Mouse (Mus musculus): ENCODE data around the gene Rbm4. TPM values are rescaled to one million over a fixed set of nuclear protein-coding genes. Genes with fewer than 3 reads are reported as not detected.
A peak's percentile ranks its signal among the peaks of the same experiment; 100 is the strongest.

The Rbm4 gene
- 45.5 and 50.8 TPM in 2 replicates for polyA plus RNA-seq (2015; fragmentation: Nextera tagmentation; extraction: Ambion mirVana)

- peaks cover 49% of the 10 kb centered on the region for H3K4me1 ChIP-seq
- peak within 1 kb of the TSS; percentile 77 for H3K4me2 ChIP-seq
- no peaks in the 10 kb centered on the region for H3K27me3 ChIP-seq (replicated peaks)
- 0% methylated on average over 31 of the region's 31 CpGs for WGBS
- ATAC-seq (ENCODE audit: extremely low read depth, insufficient number of reproducible peaks, low FRiP score, low TSS enrichment) = peak; percentile 97
- H3K27ac ChIP-seq (replicated peaks) = peak within 1 kb of the TSS; percentile 87
- no peaks in the 10 kb centered on the region for H3K9me3 ChIP-seq
- peak within 1 kb of the TSS; percentile 90 for H3K4me3 ChIP-seq
- peak within 1 kb of the TSS; percentile 92 for H3K9ac ChIP-seq
- H3K36me3 ChIP-seq = peaks cover 59% of the 10 kb centered on the region
These were observed at the start of gene Rbm4 for GRCm38 (mm10) chr19:4793831-4794422. Rbm4 (minus strand) TSS chr19:4793901.

- Histone ChIP-seq H3K27ac (replicated peaks) (no peak overlapping the region), H3K36me3 (no peaks in the 10 kb centered on the region), H3K4me3 (no peak overlapping the region), H3K4me2 (no peak overlapping the region), H3K9me3 (no peaks in the 10 kb centered on the region), H3K9ac (no peak overlapping the region), H3K4me1 (peaks cover 17% of the 10 kb centered on the region), H3K27me3 (replicated peaks) (peaks cover 51% of the 10 kb centered on the region)
- 54% methylated on average over 2 of the region's 2 CpGs for WGBS
- no peak for ATAC-seq (ENCODE audit: extremely low read depth, insufficient number of reproducible peaks, low FRiP score, low TSS enrichment)
These were observed 48.9 kb upstream of the Rbm4 start for GRCm38 (mm10) chr19:4842611-4843010.

GRCm38 (mm10) chr19:4840848-4841247 is 47.1 kb upstream of the Rbm4 start:
- H3K4me1 ChIP-seq = peaks cover 17% of the 10 kb centered on the region
- H3K27me3 ChIP-seq (replicated peaks) = peaks cover 48% of the 10 kb centered on the region
- no peak overlapping the region for H3K9ac ChIP-seq
- no peak overlapping the region for H3K4me3 ChIP-seq
- H3K36me3 ChIP-seq = no peaks in the 10 kb centered on the region
- H3K9me3 ChIP-seq = no peaks in the 10 kb centered on the region
- WGBS = 71% methylated on average over 9 of the region's 9 CpGs
- H3K27ac ChIP-seq (replicated peaks) = no peak overlapping the region
- no peak for ATAC-seq (ENCODE audit: extremely low read depth, insufficient number of reproducible peaks, low FRiP score, low TSS enrichment)
- no peak overlapping the region for H3K4me2 ChIP-seq

GRCm38 (mm10) chr19:4839149-4839548 is 45.4 kb upstream of the Rbm4 start, which contains the start of the genes Ccs and Ccdc87:
Ccs (minus strand) TSS chr19:4839332.
Ccdc87 (plus strand) TSS chr19:4839366.
- Histone ChIP-seq H3K27me3 (replicated peaks) (peaks cover 41% of the 10 kb centered on the region), H3K4me1 (peaks cover 17% of the 10 kb centered on the region), H3K27ac (replicated peaks) (peak within 1 kb of the TSS; percentile 43; the same call in 1 of the 2 replicates), H3K9me3 (no peaks in the 10 kb centered on the region), H3K36me3 (0 out of 2 replicates have a peak, but pooled peaks cover 3% of the 10 kb centered on the region), H3K9ac (peak within 1 kb of the TSS; percentile 90), H3K4me3 (peak within 1 kb of the TSS; percentile 72), H3K4me2 (peak within 1 kb of the TSS; percentile 89)
- under 1% methylated on average over 25 of the region's 25 CpGs for WGBS
- peak; percentile 95 for ATAC-seq (ENCODE audit: extremely low read depth, insufficient number of reproducible peaks, low FRiP score, low TSS enrichment)

GRCm38 (mm10) chr19:4838526-4839140 is 44.9 kb upstream of the Rbm4 start:
- Histone ChIP-seq H3K36me3 (0 out of 2 replicates have a peak, but pooled peaks cover 3% of the 10 kb centered on the region), H3K4me3 (peak overlapping the region; percentile 72), H3K4me1 (peaks cover 17% of the 10 kb centered on the region), H3K4me2 (peak overlapping the region; percentile 89), H3K27me3 (replicated peaks) (peaks cover 41% of the 10 kb centered on the region), H3K9ac (peak overlapping the region; percentile 90), H3K27ac (replicated peaks) (peak overlapping the region; percentile 43; the same call in 1 of the 2 replicates), H3K9me3 (no peaks in the 10 kb centered on the region)
- 25% methylated on average over 10 of the region's 10 CpGs for WGBS
- ATAC-seq (ENCODE audit: extremely low read depth, insufficient number of reproducible peaks, low FRiP score, low TSS enrichment) = no peak

DNA sequence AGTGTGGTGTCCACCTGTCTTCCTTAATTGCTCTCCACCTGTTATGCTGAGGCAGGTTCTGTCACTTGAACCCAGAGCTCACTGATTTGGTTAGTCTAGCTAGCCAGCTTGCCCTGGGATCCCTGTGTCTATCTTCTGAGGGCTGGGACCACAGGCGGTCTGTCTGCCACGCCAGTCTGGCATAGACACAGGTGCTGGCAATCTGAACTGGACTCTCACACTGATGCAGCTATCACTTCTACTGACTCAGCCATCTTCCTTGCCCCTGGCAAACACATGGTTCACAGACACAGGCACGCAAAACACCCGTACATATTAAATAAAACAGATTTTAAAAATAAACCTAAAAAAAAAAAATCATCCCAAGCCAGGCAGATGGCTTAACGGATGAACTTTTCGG is 43.3 kb upstream of the Rbm4 start:
- ATAC-seq (ENCODE audit: extremely low read depth, insufficient number of reproducible peaks, low FRiP score, low TSS enrichment) = no peak
- WGBS = 89% methylated on average over 6 of the region's 6 CpGs
- Histone ChIP-seq H3K27me3 (replicated peaks) (peaks cover 26% of the 10 kb centered on the region), H3K9me3 (no peaks in the 10 kb centered on the region), H3K4me2 (no peak overlapping the region), H3K9ac (no peak overlapping the region), H3K4me1 (peaks cover 17% of the 10 kb centered on the region), H3K27ac (replicated peaks) (no peak overlapping the region), H3K4me3 (no peak overlapping the region), H3K36me3 (peaks cover 15% of the 10 kb centered on the region)

DNA sequence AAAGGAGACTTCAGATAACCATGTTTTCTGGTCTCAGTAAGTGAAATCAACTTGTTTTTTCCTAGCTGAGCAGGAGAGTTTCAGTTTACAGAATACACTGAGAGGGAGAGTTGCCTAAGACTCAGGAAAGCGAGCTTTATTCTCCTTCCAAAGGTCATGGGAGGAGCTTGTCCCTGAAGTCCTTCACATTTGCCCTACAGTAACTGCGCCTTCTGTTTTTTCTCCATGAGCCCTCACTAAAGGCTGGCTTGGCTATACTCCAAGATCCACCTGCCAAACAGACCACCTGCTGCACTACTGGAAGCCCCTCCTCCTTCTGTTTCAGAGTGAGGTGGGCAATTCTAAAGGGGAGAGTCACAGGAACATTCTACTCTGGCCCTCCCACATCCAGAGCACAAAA is 42.4 kb upstream of the Rbm4 start:
- Histone ChIP-seq H3K9ac (no peak overlapping the region), H3K4me1 (peaks cover 17% of the 10 kb centered on the region), H3K36me3 (peaks cover 23% of the 10 kb centered on the region), H3K4me3 (no peak overlapping the region), H3K27me3 (replicated peaks) (peaks cover 17% of the 10 kb centered on the region), H3K27ac (replicated peaks) (no peak overlapping the region), H3K4me2 (no peak overlapping the region), H3K9me3 (no peaks in the 10 kb centered on the region)
- ATAC-seq (ENCODE audit: extremely low read depth, insufficient number of reproducible peaks, low FRiP score, low TSS enrichment) = no peak
- WGBS = 87% methylated on average over 2 of the region's 2 CpGs

- Histone ChIP-seq H3K4me2 (no peak overlapping the region), H3K27me3 (replicated peaks) (no peaks in the 10 kb centered on the region), H3K27ac (replicated peaks) (no peak overlapping the region), H3K4me1 (peaks cover 11% of the 10 kb centered on the region), H3K9ac (no peak overlapping the region), H3K9me3 (no peaks in the 10 kb centered on the region), H3K36me3 (peaks cover 36% of the 10 kb centered on the region), H3K4me3 (no peak overlapping the region)
- 78% methylated on average over 8 of the region's 8 CpGs for WGBS
- ATAC-seq (ENCODE audit: extremely low read depth, insufficient number of reproducible peaks, low FRiP score, low TSS enrichment) = no peak
These were observed 40.3 kb upstream of the Rbm4 start for GRCm38 (mm10) chr19:4833977-4834376.

- no peak overlapping the region for H3K27ac ChIP-seq (replicated peaks)
- H3K9me3 ChIP-seq = no peaks in the 10 kb centered on the region
- WGBS = 58% methylated on average over 7 of the region's 7 CpGs
- H3K4me3 ChIP-seq = no peak overlapping the region
- no peaks in the 10 kb centered on the region for H3K27me3 ChIP-seq (replicated peaks)
- no peak overlapping the region for H3K4me2 ChIP-seq
- no peak for ATAC-seq (ENCODE audit: extremely low read depth, insufficient number of reproducible peaks, low FRiP score, low TSS enrichment)
- H3K36me3 ChIP-seq = peaks cover 69% of the 10 kb centered on the region
- H3K4me1 ChIP-seq = no peaks in the 10 kb centered on the region
- no peak overlapping the region for H3K9ac ChIP-seq
These were observed 35.5 kb upstream of the Rbm4 start for GRCm38 (mm10) chr19:4829156-4829555.

DNA sequence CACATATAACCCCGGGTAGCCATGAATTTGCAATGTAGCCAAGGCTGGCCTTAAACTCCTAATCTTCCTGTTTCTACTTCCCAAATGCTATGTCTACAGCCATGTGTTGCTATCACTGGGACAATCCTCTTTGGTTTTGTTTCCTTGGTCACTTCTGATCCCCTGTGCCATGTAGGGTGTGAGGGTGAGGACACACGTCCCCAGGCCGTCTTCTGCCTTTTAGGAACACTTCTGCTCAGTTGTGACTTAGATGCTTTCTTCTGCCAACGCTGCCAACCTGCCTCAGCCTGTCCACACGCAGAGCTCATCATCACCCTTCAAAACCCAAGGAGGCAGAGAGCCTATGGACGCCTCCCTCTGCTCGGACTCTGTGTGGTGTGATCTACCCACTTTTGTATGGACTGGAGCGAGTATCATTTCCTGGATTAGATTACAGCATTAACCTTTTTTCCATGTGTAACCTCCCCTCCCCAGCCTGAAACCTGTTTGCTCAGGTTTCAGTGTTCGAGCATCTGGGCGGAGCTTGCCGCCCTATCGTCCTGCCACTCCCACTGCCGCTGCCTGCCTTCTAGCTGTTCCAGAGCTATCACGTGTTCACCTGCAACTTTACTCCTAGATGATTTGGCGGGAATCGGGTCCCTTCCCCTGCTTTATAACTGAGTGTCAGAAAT is 34.9 kb upstream of the Rbm4 start:
- 52% methylated on average over 16 of the region's 16 CpGs for WGBS
- H3K27ac ChIP-seq (replicated peaks) = no peak overlapping the region
- no peaks in the 10 kb centered on the region for H3K4me1 ChIP-seq
- no peak overlapping the region for H3K9ac ChIP-seq
- ATAC-seq (ENCODE audit: extremely low read depth, insufficient number of reproducible peaks, low FRiP score, low TSS enrichment) = no peak
- H3K4me3 ChIP-seq = no peak overlapping the region
- H3K36me3 ChIP-seq = peaks cover 71% of the 10 kb centered on the region
- no peaks in the 10 kb centered on the region for H3K9me3 ChIP-seq
- H3K27me3 ChIP-seq (replicated peaks) = no peaks in the 10 kb centered on the region
- no peak overlapping the region for H3K4me2 ChIP-seq

DNA sequence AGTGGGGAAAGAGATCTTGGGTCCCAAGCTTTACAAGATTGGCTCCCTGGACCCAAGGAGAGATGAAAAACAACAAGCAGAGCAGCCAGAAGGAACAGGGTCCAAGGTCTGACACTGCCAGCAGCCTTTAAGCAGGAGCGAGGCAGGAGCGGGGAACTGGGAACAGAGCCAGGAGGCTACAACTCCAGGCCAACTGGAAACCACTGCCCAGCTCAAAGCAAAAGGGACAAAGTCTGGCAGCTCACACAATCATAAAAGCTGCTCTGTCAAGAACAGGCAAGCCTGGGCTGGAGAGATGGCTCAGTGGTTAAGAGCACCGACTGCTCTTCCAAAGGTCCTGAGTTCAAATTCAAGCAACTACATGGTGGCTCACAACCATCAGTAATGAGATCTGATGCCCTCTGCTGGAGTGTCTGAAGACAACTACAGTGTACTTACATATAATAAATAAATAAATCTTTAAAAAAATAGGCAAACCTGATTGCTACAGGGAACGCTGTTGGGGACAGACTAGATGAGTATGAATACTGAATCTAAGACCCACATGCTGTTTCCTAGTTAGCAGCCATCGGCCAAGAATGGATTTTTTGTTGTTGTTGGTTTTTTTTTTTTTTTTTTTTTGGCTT is 27.1 kb upstream of the Rbm4 start:
- H3K4me1 ChIP-seq = 0 out of 2 replicates have a peak, but pooled peaks cover 5% of the 10 kb centered on the region
- H3K4me2 ChIP-seq = no peak overlapping the region
- peaks cover 18% of the 10 kb centered on the region for H3K36me3 ChIP-seq
- no peak overlapping the region for H3K27ac ChIP-seq (replicated peaks)
- no peak overlapping the region for H3K4me3 ChIP-seq
- no peak overlapping the region for H3K9ac ChIP-seq
- H3K9me3 ChIP-seq = no peaks in the 10 kb centered on the region
- 60% methylated on average over 5 of the region's 5 CpGs for WGBS
- H3K27me3 ChIP-seq (replicated peaks) = no peaks in the 10 kb centered on the region
- ATAC-seq (ENCODE audit: extremely low read depth, insufficient number of reproducible peaks, low FRiP score, low TSS enrichment) = no peak

Measured in heart, embryonic 13.5 days (tissue).